In genomic region chr5:145191962-145192361, GRCm38 (mm10) we compare ENCODE assay signal across 7 mouse cellular contexts. TPM values are rescaled to one million over a fixed set of nuclear protein-coding genes. Genes with fewer than 3 reads are reported as not detected.
DNase-seq lines count a peak whose midpoint lies in the region; ATAC-seq and TF ChIP-seq lines count a peak whose summit lies in the region.

TSS of gene Atp5j2 (minus strand) at chr5:145192062.

- no peak for ATAC-seq in CD4-positive, CD25-positive, alpha-beta regulatory T cell, adult 4 months
- ATAC-seq in forebrain, embryonic 13.5 days, result no peak
- no peak for ATAC-seq in hindbrain, embryonic 11.5 days (ENCODE audit: low FRiP score)
- no peak for ATAC-seq in liver, embryonic 13.5 days (ENCODE audit: low read depth)

- peak within 1 kb of the TSS; percentile 73 for H3K27ac ChIP-seq in ES-E14 (ENCODE audit: insufficient read depth, low read depth, low read length, poor library complexity, severe bottlenecking)
- peak within 1 kb of the TSS; percentile 80 for H3K27ac ChIP-seq in forebrain, embryonic 13.5 days
- peak within 1 kb of the TSS; percentile 73 for H3K27ac ChIP-seq in hindbrain, embryonic 11.5 days (ENCODE audit: low read depth, low read length)
- peak within 1 kb of the TSS; percentile 86 for H3K27ac ChIP-seq in liver, embryonic 13.5 days

- no peak for DNase-seq in ES-E14 (ENCODE audit: low read depth, low spot score)
- DNase-seq in hindbrain, embryonic 11.5 days (ENCODE audit: low spot score), result no peak
- DNase-seq in liver, embryonic 13.5 days, result no peak
- DNase-seq in MN1 (ENCODE audit: low spot score), result no peak
- DNase-seq in testis, postnatal 14 days (ENCODE audit: low spot score), result no peak

- no peaks in the 10 kb centered on the region for H3K9me3 ChIP-seq in ES-E14 (ENCODE audit: control insufficient read depth, insufficient read depth, low read depth, low read length)
- H3K9me3 ChIP-seq in forebrain, embryonic 13.5 days (replicated peaks), result no peaks in the 10 kb centered on the region
- H3K9me3 ChIP-seq in hindbrain, embryonic 11.5 days (ENCODE audit: control insufficient read depth, low read length), result no peaks in the 10 kb centered on the region
- no peaks in the 10 kb centered on the region for H3K9me3 ChIP-seq in liver, embryonic 13.5 days (replicated peaks)

- in situ Hi-C loops in ES-E14 (cut with MboI; ENCODE audit: low sequenced_read_pairs in 2 of 2, unreplicated experiment in 2 of 2), result no loop called here

- peaks cover 11% of the 10 kb centered on the region for H3K36me3 ChIP-seq in ES-E14 (ENCODE audit: control insufficient read depth, insufficient read depth, low read length, poor library complexity, severe bottlenecking)
- peaks cover 42% of the 10 kb centered on the region for H3K36me3 ChIP-seq in forebrain, embryonic 13.5 days (ENCODE audit: poor library complexity, severe bottlenecking)
- H3K36me3 ChIP-seq in hindbrain, embryonic 11.5 days (ENCODE audit: control insufficient read depth, insufficient read depth, low read length), result peaks cover 8% of the 10 kb centered on the region; the same call in 1 of the 2 replicates
- H3K36me3 ChIP-seq in liver, embryonic 13.5 days, result peaks cover 49% of the 10 kb centered on the region

- peaks cover 5 to 6% of the 10 kb centered on the region in 2 experiments; a peak in 3 of 4 replicates for H3K4me1 ChIP-seq in ES-E14 (ENCODE audit: control insufficient read depth in 2 of 2, insufficient read depth in 2 of 2, low read length in 2 of 2, poor library complexity in 1 of 2)
- peaks cover 21% of the 10 kb centered on the region for H3K4me1 ChIP-seq in forebrain, embryonic 13.5 days
- 0 out of 2 replicates have a peak, but pooled peaks cover 2% of the 10 kb centered on the region for H3K4me1 ChIP-seq in hindbrain, embryonic 11.5 days (replicated peaks; ENCODE audit: control insufficient read depth, insufficient read depth, low read length)
- H3K4me1 ChIP-seq in liver, embryonic 13.5 days (replicated peaks), result peaks cover 30% of the 10 kb centered on the region

- H3K4me2 ChIP-seq in forebrain, embryonic 13.5 days, result peak within 1 kb of the TSS; percentile 90
- peak within 1 kb of the TSS; percentile 72 for H3K4me2 ChIP-seq in hindbrain, embryonic 11.5 days (replicated peaks; ENCODE audit: low read depth, low read length)
- H3K4me2 ChIP-seq in liver, embryonic 13.5 days, result peak within 1 kb of the TSS; percentile 91

- 78% methylated on average over 2 of the region's 2 CpGs for WGBS in forebrain, embryonic 13.5 days
- 88% methylated on average over 2 of the region's 2 CpGs for WGBS in hindbrain, embryonic 11.5 days
- WGBS in liver, embryonic 13.5 days (ENCODE audit: insufficient replicate concordance), result 87% methylated on average over 2 of the region's 2 CpGs

- peak within 1 kb of the TSS; percentile 91 for H3K9ac ChIP-seq in ES-E14 (ENCODE audit: insufficient read depth, low read depth, low read length, poor library complexity, severe bottlenecking)
- H3K9ac ChIP-seq in forebrain, embryonic 13.5 days, result peak within 1 kb of the TSS; percentile 96
- H3K9ac ChIP-seq in hindbrain, embryonic 11.5 days (ENCODE audit: low read depth, low read length), result peak within 1 kb of the TSS; percentile 92
- H3K9ac ChIP-seq in liver, embryonic 13.5 days, result peak within 1 kb of the TSS; percentile 95

- peak within 1 kb of the TSS; percentile 91 to 95 for H3K4me3 ChIP-seq in ES-E14 (ENCODE audit: insufficient read depth in 1 of 2, low read depth in 1 of 2, low read length in 2 of 2, poor library complexity in 1 of 2, severe bottlenecking in 1 of 2)
- peak within 1 kb of the TSS; percentile 89 for H3K4me3 ChIP-seq in forebrain, embryonic 13.5 days
- H3K4me3 ChIP-seq in hindbrain, embryonic 11.5 days (ENCODE audit: low read depth, low read length), result peak within 1 kb of the TSS; percentile 72
- H3K4me3 ChIP-seq in liver, embryonic 13.5 days (replicated peaks), result peak within 1 kb of the TSS; percentile 93

- H3K27me3 ChIP-seq in forebrain, embryonic 13.5 days, result no peaks in the 10 kb centered on the region
- no peaks in the 10 kb centered on the region for H3K27me3 ChIP-seq in hindbrain, embryonic 11.5 days (ENCODE audit: control insufficient read depth, insufficient read depth, low read length)
- H3K27me3 ChIP-seq in liver, embryonic 13.5 days, result no peaks in the 10 kb centered on the region

TF ChIP-seq in ES-E14, 5 proteins besides CTCF, POLR2A, EP300 and RAD21:
- TF ChIP-seq ZNF384 (IDR thresholded peaks at IDR 0.05; ENCODE audit: low read depth, low read length) (no peak), HCFC1 (IDR thresholded peaks at IDR 0.05; ENCODE audit: borderline replicate concordance, insufficient read depth, low read length) (no peak), MAFK (IDR thresholded peaks at IDR 0.05; ENCODE audit: insufficient read depth, low read depth, low read length) (no peak), CHD2 (IDR thresholded peaks at IDR 0.05; ENCODE audit: low read depth, low read length) (no peak), ZC3H11A (IDR thresholded peaks at IDR 0.05; ENCODE audit: borderline replicate concordance, low read depth, low read length) (no peak)

RNA-seq across cellular contexts. Expression of gene Atp5j2, which starts in this region (rescaled TPM):
- polyA plus RNA-seq in CD4-positive, CD25-positive, alpha-beta regulatory T cell, adult 4 months (2017; shearing (Covaris generic)), result 100 to 1,000 TPM; 320 to 390 TPM
- total RNA-seq in ES-E14 (2012; rRNA removed), result 537 and 605 TPM in 2 replicates
- polyA plus RNA-seq in forebrain, embryonic 13.5 days (2015; fragmentation: Nextera tagmentation; extraction: Ambion mirVana), result 672 and 745 TPM in 2 replicates
- 486 and 490 TPM in 2 replicates for polyA plus RNA-seq in hindbrain, embryonic 11.5 days (2014; fragmentation: Nextera tagmentation; extraction: Ambion mirVana)
- 566 and 569 TPM in 2 replicates for polyA plus RNA-seq in liver, embryonic 13.5 days (2015; fragmentation: Nextera tagmentation; extraction: Ambion mirVana)
